Mouse (Mus musculus) adrenal gland, postnatal 36 days (tissue): ENCODE results near the gene Ms4a4b. TPM values are rescaled to one million over a fixed set of nuclear protein-coding genes. Genes with fewer than 3 reads are reported as not detected.
"Not testable (repeated sequence)": the region's sequence is repeated elsewhere in the genome, so short reads cannot be mapped to it uniquely, and the experiment has no call there.

Experiments
- DNase-seq, 2 experiments: peaks; one replicate each; pipeline ENCODE4 v3.0.0; 2021; ENCODE audit warnings: mixed read lengths in 1 of 2
- total RNA-seq, 2 experiments: library from RNA; stranded (reverse); gene quantifications; 2 replicates each; pipeline ENCODE4 v1.2.3; 2021

Ms4a4b gene
- total RNA-seq, 2 experiments from 2014 or later, result 0.59 to 0.76 TPM

DNA sequence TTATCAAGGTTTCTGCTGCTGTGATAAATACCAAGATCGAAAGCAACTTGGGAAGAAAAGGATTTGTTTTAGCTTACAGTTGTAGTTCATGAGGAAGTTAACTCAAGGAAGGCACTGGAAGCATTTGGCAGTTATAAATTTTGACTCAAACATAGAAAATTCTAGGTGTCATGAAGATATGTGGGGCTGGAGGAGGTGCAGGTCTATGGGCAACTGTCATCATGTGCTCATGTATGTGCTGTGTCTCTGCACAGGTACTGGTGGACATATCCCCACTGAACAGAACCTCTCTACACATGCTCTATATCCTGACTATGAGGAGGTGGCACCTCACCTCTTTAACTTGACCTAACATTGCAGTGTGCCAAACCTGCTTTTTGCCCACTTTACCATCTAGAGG lies 43.2 kb downstream of the Ms4a4b start:
- DNase-seq, result no peak

DNA sequence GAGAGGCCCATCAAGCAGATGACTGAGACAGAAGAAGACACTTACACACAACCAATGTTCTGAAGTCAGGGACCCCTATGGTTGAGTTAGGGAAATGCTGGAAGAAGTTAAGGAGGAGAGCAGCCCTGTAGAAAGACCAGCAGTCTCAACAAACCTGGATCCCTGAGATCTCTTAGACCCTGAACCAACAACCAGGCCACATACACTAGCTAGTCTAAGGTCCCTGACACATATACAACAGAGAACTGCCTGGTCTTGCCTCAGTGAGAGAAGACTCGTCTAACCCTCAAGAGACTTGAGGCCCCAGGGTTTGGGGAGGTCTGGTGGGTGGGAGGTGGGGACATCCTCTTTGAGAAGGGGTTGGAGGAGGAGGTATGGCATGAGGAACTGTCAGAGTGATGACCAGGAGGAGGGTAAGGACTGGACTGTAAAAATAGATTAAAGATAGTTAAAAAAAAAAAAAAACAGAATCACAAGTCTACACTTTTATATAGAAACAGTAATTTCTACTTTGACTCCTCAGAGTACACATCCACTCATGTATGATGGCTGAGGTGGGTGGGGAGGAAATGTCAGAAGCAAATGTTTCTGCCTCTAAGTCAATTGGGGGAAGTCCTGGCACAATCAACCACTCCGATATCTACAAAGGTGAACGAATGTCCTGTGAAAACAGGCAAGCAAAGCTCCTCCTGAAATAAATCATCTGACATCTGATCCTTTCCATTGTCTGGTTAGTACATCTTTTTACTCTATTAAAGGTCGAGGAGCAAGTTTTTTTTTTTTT lies 48.2 kb downstream of the Ms4a4b start:
- DNase-seq, result no peak

- no peak for DNase-seq
Measured at GRCm38 (mm10) chr19:11492671-11493070, 49.3 kb downstream of the Ms4a4b start.

- DNase-seq, result no peak
Measured at GRCm38 (mm10) chr19:11494519-11494918, 51.2 kb downstream of the Ms4a4b start.

DNA sequence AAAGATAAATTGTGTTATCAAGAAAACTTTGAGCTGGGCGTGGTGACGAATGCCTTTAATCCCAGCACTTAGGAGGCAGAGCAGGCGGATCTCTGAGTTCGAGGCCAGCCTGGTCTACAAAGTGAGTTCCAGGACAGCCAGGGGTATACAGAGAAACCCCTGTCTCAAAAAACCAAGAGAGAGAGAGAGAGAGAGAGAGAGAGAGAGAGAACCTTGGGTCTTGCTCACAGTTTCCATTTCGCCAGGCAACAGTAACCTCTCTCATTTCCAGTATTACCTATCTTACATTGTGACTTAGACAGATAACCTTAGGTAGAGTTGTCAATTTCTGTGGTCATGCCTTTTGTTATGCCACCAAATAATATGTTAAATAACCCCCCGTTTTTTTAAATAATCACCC lies 53.0 kb downstream of the Ms4a4b start:
- DNase-seq, result no peak

DNA sequence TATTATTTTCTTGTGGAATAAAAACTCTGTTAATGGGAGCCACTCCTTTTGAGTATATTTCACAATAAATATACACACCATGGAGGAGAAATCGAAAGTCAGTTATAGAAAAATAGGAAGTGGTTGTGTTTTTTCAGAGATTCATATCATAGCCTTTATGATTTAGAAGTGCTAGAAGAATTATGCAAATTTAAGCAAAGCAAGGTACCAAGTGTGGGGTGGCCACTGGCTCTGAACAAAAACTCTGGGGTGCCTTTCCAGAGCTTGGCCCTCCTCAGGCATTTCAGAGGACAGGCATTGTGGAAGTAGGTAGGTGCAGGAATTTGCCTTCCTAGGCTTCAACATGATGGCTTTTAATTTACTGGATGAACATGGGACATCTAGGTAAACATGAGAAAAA lies 53.9 kb downstream of the Ms4a4b start:
- DNase-seq, result not testable (repeated sequence)

- DNase-seq, result no peak
Measured at GRCm38 (mm10) chr19:11500796-11501195, 57.4 kb downstream of the Ms4a4b start.

DNA sequence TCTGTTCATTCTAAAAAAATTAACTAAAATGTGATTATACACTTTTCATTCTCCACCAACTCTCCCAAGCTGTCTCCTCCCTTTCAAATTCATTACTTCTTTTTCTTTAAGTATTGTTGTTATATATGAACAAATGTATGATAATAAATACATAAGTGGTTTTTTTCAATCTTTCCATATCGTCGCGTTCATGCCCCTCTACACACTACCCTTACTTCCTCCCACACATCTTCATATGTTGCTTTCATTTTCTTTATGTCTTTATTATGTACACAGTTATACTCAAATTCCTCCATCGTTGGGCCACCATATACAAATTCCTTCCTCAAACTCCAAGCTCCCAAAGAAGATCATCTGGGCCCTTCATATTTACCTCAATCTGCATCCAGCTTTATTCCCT lies 58.0 kb downstream of the Ms4a4b start:
- DNase-seq, result no peak

GRCm38 (mm10) chr19:11504857-11505256 lies 61.5 kb downstream of the Ms4a4b start:
- no peak for DNase-seq

- DNase-seq, result no peak
Measured at GRCm38 (mm10) chr19:11513458-11513857, 70.1 kb downstream of the Ms4a4b start.

DNA sequence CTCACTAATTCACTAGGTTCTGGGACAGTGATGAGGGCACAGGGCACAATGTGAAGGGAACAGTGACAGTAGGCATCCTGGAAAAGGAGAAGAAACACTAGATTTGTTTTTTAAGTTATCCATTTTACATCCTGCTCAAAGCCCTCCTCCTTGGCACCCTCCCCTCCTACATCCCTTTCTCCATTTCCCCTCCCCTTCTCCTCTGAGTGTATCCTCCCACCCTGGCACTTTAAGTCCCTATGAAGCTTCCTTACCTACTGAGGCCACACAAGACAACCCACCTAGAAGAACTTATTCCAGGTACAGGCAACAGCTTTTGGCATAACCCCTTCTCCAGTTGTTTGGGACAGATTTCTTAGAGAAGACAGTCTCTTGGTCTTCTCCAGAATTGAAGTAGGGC lies 72.9 kb downstream of the Ms4a4b start, which contains the start of gene Ms4a6b:
TSS of gene Ms4a6b (plus strand) at position 267 of the 400 bp plus-strand sequence.
- no peak for DNase-seq

Other genes with a start within 250 kb of the Ms4a4b start
- not detected for gene Ms4a13, start 246.8 kb upstream of the Ms4a4b start, total RNA-seq
- gene Ms4a12, start 211.1 kb upstream of the Ms4a4b start, total RNA-seq, result not detected
- gene Ms4a1, start 177.3 kb upstream of the Ms4a4b start, total RNA-seq, result under 1 TPM; 0.10 to 0.20 TPM
- not detected for gene Ms4a5, start 159.7 kb upstream of the Ms4a4b start, total RNA-seq
- under 1 TPM in 1 of 2 experiments, not detected in 1; 0.10 TPM for gene Ms4a14, start 129.1 kb upstream of the Ms4a4b start, total RNA-seq
- 1 to 10 TPM in 1 of 2 experiments, under 1 TPM in 1; 0.79 to 2.9 TPM for gene Ms4a7, start 107.4 kb upstream of the Ms4a4b start, total RNA-seq
- gene Ms4a4a, start 68.0 kb upstream of the Ms4a4b start, total RNA-seq, result 1 to 10 TPM; 4.4 to 9.7 TPM
- gene Ms4a4c, start 38.8 kb upstream of the Ms4a4b start, total RNA-seq, result under 1 TPM; 0.72 to 0.73 TPM
- 10 to 100 TPM in 1 of 2 experiments, 1 to 10 TPM in 1; 9.0 to 12.9 TPM for gene Ms4a6c, start 25.8 kb downstream of the Ms4a4b start, total RNA-seq
- under 1 TPM in 1 of 2 experiments, not detected in 1; 0.36 TPM for gene Gm8369, start 42.4 kb downstream of the Ms4a4b start, total RNA-seq
- gene Ms4a6b, start 73.0 kb downstream of the Ms4a4b start, total RNA-seq, result 10 to 100 TPM in 1 of 2 experiments, 1 to 10 TPM in 1; 6.5 to 10.9 TPM
- 1 to 10 TPM; 2.3 to 3.4 TPM for gene Ms4a4d, start 93.2 kb downstream of the Ms4a4b start, total RNA-seq
- gene Ms4a6d, start 161.3 kb downstream of the Ms4a4b start, total RNA-seq, result 1 to 10 TPM; 3.2 to 5.8 TPM
- gene Ms4a2, start 180.2 kb downstream of the Ms4a4b start, total RNA-seq, result not detected
- gene Ms4a3, start 197.3 kb downstream of the Ms4a4b start, total RNA-seq, result not detected
- gene Oosp2, start 217.0 kb downstream of the Ms4a4b start, total RNA-seq, result under 1 TPM in 1 of 2 experiments, not detected in 1; 0.92 TPM
- gene Oosp1, start 247.6 kb downstream of the Ms4a4b start, total RNA-seq, result 1 to 10 TPM in 1 of 2 experiments, not detected in 1; 4.7 TPM